Mouse (Mus musculus) CH12.LX (cell line): ENCODE measurements around the gene Lekr1.

ENCODE experiments used
- CTCF ChIP-seq, 2 experiments: IDR thresholded peaks in 1 of 2; conservative IDR thresholded peaks in 1 of 2; 2 replicates each; pipeline ENCODE4 v1.5.1; 2011 to 2012; ENCODE audit warnings: low read depth in 2 of 2, low read length in 2 of 2, improper control_type of control experiment in 1 of 2, inconsistent platforms in 1 of 2, mild to moderate bottlenecking in 1 of 2, moderate library complexity in 1 of 2
- E2F4 ChIP-seq: IDR thresholded peaks from 2 replicates; pipeline ENCODE4 v1.6.1; 2011; ENCODE audit warnings: low read depth, low read length, improper control_type of control experiment; ENCODE audit not compliant: insufficient replicate concordance
- JUN ChIP-seq: IDR thresholded peaks from 2 replicates; pipeline ENCODE4 v1.6.1; 2011; ENCODE audit warnings: low read depth, mild to moderate bottlenecking, low read length, improper control_type of control experiment, moderate library complexity; ENCODE audit not compliant: insufficient read depth
- MAX ChIP-seq: IDR thresholded peaks from 2 replicates; pipeline ENCODE4 v1.6.1; 2011; ENCODE audit warnings: low read length, improper control_type of control experiment
- POLR2A ChIP-seq: IDR thresholded peaks from 2 replicates; pipeline ENCODE4 v1.6.1; 2011; ENCODE audit warnings: low read depth, mild to moderate bottlenecking, improper control_type of control experiment, low read length
- POLR2AphosphoS2 ChIP-seq: IDR thresholded peaks from 2 replicates; pipeline ENCODE4 v1.6.1; 2011; ENCODE audit warnings: low read depth, low read length, improper control_type of control experiment
- RCOR1 ChIP-seq: conservative IDR thresholded peaks from 2 replicates; pipeline ENCODE4 v1.6.1; 2012; ENCODE audit warnings: low read depth, mild to moderate bottlenecking, inconsistent platforms, low read length, improper control_type of control experiment
- TCF12 ChIP-seq: IDR thresholded peaks from 2 replicates; pipeline ENCODE4 v1.6.1; 2014; ENCODE audit warnings: low read depth, mild to moderate bottlenecking, inconsistent platforms, low read length, improper control_type of control experiment
- ZC3H11A ChIP-seq: IDR thresholded peaks from 2 replicates; pipeline ENCODE4 v1.6.1; 2012; ENCODE audit warnings: low read depth, mild to moderate bottlenecking, inconsistent platforms, low read length, improper control_type of control experiment

GRCm38 (mm10) chr3:65638896-65639295 is 27.1 kb upstream of the Lekr1 start:
- no peak for TF ChIP-seq CTCF (conservative IDR thresholded peaks at IDR 0.05 in 1 of 2, IDR thresholded peaks at IDR 0.05 in 1 of 2; ENCODE audit: low read depth in 2 of 2, low read length in 2 of 2)
- no peak for TF ChIP-seq POLR2A
- no peak for TF ChIP-seq POLR2AphosphoS2
- TF ChIP-seq TCF12: no peak
- no peak for TF ChIP-seq JUN
- TF ChIP-seq ZC3H11A: no peak
- TF ChIP-seq E2F4: no peak
- TF ChIP-seq MAX: no peak
- TF ChIP-seq RCOR1: no peak
